Mouse (Mus musculus) CH12.LX (cell line): Measurements from ENCODE around the gene 1600014C10Rik. TPM values are rescaled to one million over a fixed set of nuclear protein-coding genes. Genes with fewer than 3 reads are reported as not detected.

Source experiments
- DNase-seq: peaks from one replicate; pipeline ENCODE4 v3.0.0-alpha.2; 2013; ENCODE audit errors: extremely low read depth
- H3K27ac ChIP-seq: 2 replicates; pipeline ENCODE4 v1.5.1; 2012; ENCODE audit warnings: low read depth, mild to moderate bottlenecking, control low read depth, moderate library complexity; ENCODE audit not compliant: insufficient read depth
- H3K27me3 ChIP-seq: replicated peaks from 2 replicates; pipeline ENCODE3; 2012; ENCODE audit warnings: inconsistent platforms
- H3K36me3 ChIP-seq, 2 experiments: replicated peaks in 1 of 2; 2 replicates each; pipeline versions ENCODE3 to v1.6.1; 2012; ENCODE audit warnings: inconsistent platforms in 1 of 2, low read length in 1 of 2, mild to moderate bottlenecking in 1 of 2, mixed read lengths in 1 of 2, moderate library complexity in 1 of 2; ENCODE audit not compliant: control insufficient read depth in 1 of 2, insufficient read depth in 1 of 2
- H3K4me1 ChIP-seq, 2 experiments: 2 replicates each; pipeline ENCODE4 v1.6.1; 2012; ENCODE audit warnings: inconsistent platforms in 1 of 2, moderate library complexity in 1 of 2; ENCODE audit not compliant: insufficient read depth in 2 of 2, control insufficient read depth in 1 of 2
- H3K4me2 ChIP-seq: 2 replicates; pipeline ENCODE4 v1.6.1; 2012; ENCODE audit warnings: low read depth, mild to moderate bottlenecking, control low read depth; ENCODE audit not compliant: poor library complexity, insufficient read depth, severe bottlenecking
- H3K4me3 ChIP-seq, 3 experiments: fragments of 150-350 bp in 1 of 3; sonication (generic) in 1 of 3; replicated peaks in 1 of 3; 2 replicates each; pipeline versions ENCODE3 to v1.5.1; 2011 to 2012; ENCODE audit warnings: low read depth in 2 of 3, low read length in 2 of 3, mild to moderate bottlenecking in 2 of 3, moderate library complexity in 2 of 3, control low read depth in 1 of 3, improper control_type of control experiment in 1 of 3, inconsistent platforms in 1 of 3, mixed read lengths in 1 of 3; ENCODE audit not compliant: poor library complexity in 1 of 3
- H3K79me2 ChIP-seq: replicated peaks from 2 replicates; pipeline ENCODE4 v1.6.1; 2012; ENCODE audit warnings: mild to moderate bottlenecking, moderate library complexity; ENCODE audit not compliant: control insufficient read depth, poor library complexity, insufficient read depth, severe bottlenecking; ENCODE audit errors: extremely low read depth
- H3K9ac ChIP-seq: 2 replicates; pipeline ENCODE4 v1.6.1; 2012; ENCODE audit warnings: low read depth, mild to moderate bottlenecking, control low read depth, moderate library complexity; ENCODE audit not compliant: insufficient read depth
- H3K9me3 ChIP-seq: replicated peaks from 2 replicates; pipeline ENCODE3; 2012; ENCODE audit warnings: low read length, inconsistent platforms, mixed read lengths
- BHLHE40 ChIP-seq: IDR thresholded peaks from 2 replicates; pipeline ENCODE4 v1.6.1; 2011; ENCODE audit warnings: mild to moderate bottlenecking, low read depth, low read length, improper control_type of control experiment
- CHD1 ChIP-seq: IDR thresholded peaks from 2 replicates; pipeline ENCODE4 v1.6.1; 2012; ENCODE audit warnings: low read depth, low read length, improper control_type of control experiment, inconsistent platforms
- CHD2 ChIP-seq: IDR thresholded peaks from 2 replicates; pipeline ENCODE4 v1.6.1; 2011; ENCODE audit warnings: low read length, improper control_type of control experiment
- CTCF ChIP-seq, 2 experiments: IDR thresholded peaks in 1 of 2; conservative IDR thresholded peaks in 1 of 2; 2 replicates each; pipeline ENCODE4 v1.5.1; 2011 to 2012; ENCODE audit warnings: low read depth in 2 of 2, low read length in 2 of 2, improper control_type of control experiment in 1 of 2, inconsistent platforms in 1 of 2, mild to moderate bottlenecking in 1 of 2, moderate library complexity in 1 of 2
- EP300 ChIP-seq: IDR thresholded peaks from 2 replicates; pipeline ENCODE4 v1.6.1; 2011; ENCODE audit warnings: low read length, improper control_type of control experiment
- GABPA ChIP-seq: IDR thresholded peaks from 2 replicates; pipeline ENCODE4 v1.6.1; 2012; ENCODE audit warnings: low read depth, low read length, improper control_type of control experiment, inconsistent platforms; ENCODE audit not compliant: insufficient replicate concordance
- JUN ChIP-seq: IDR thresholded peaks from 2 replicates; pipeline ENCODE4 v1.6.1; 2011; ENCODE audit warnings: low read depth, mild to moderate bottlenecking, low read length, improper control_type of control experiment, moderate library complexity; ENCODE audit not compliant: insufficient read depth
- KAT2A ChIP-seq: IDR thresholded peaks from 2 replicates; pipeline ENCODE4 v1.6.1; 2012; ENCODE audit warnings: low read length, improper control_type of control experiment, inconsistent platforms; ENCODE audit not compliant: insufficient replicate concordance
- MAFK ChIP-seq: IDR thresholded peaks from 2 replicates; pipeline ENCODE4 v1.6.1; 2011; ENCODE audit warnings: low read length, improper control_type of control experiment; ENCODE audit not compliant: insufficient replicate concordance
- MAX ChIP-seq: IDR thresholded peaks from 2 replicates; pipeline ENCODE4 v1.6.1; 2011; ENCODE audit warnings: low read length, improper control_type of control experiment
- MEF2A ChIP-seq: IDR thresholded peaks from 2 replicates; pipeline ENCODE4 v1.6.1; 2014; ENCODE audit warnings: low read depth, mild to moderate bottlenecking, inconsistent platforms, low read length, improper control_type of control experiment, borderline replicate concordance
- NELFE ChIP-seq: IDR thresholded peaks from 2 replicates; pipeline ENCODE4 v1.6.1; 2011; ENCODE audit warnings: low read depth, low read length, improper control_type of control experiment
- NRF1 ChIP-seq: IDR thresholded peaks from 2 replicates; pipeline ENCODE4 v1.6.1; 2014; ENCODE audit warnings: low read depth, mild to moderate bottlenecking, inconsistent platforms, low read length, improper control_type of control experiment, moderate library complexity
- POLR2A ChIP-seq: IDR thresholded peaks from 2 replicates; pipeline ENCODE4 v1.6.1; 2011; ENCODE audit warnings: low read depth, mild to moderate bottlenecking, improper control_type of control experiment, low read length
- SIN3A ChIP-seq: IDR thresholded peaks from 2 replicates; pipeline ENCODE4 v1.6.1; 2012; ENCODE audit warnings: low read length, improper control_type of control experiment, inconsistent platforms
- TCF12 ChIP-seq: IDR thresholded peaks from 2 replicates; pipeline ENCODE4 v1.6.1; 2014; ENCODE audit warnings: low read depth, mild to moderate bottlenecking, inconsistent platforms, low read length, improper control_type of control experiment
- ZKSCAN1 ChIP-seq: IDR thresholded peaks from 2 replicates; pipeline ENCODE4 v1.6.1; 2012; ENCODE audit warnings: low read depth, inconsistent platforms, low read length, improper control_type of control experiment, borderline replicate concordance
- ZMIZ1 ChIP-seq: IDR thresholded peaks from 2 replicates; pipeline ENCODE4 v1.6.1; 2012; ENCODE audit warnings: low read depth, mild to moderate bottlenecking, inconsistent platforms, low read length, improper control_type of control experiment
- dilution Hi-C: fragments of 300-500 bp; cut with MboI; formaldehyde crosslinking; loops from 2 replicates; pipeline ENCODE4 v1.14.3; 2020; ENCODE audit warnings: low sequenced_read_pairs; ENCODE audit not compliant: extremely low pct_unique_long_range_greater_than_20kb, extremely low pct_ligation_motif_present
- in situ Hi-C: fragments of 300-500 bp; cut with MboI; formaldehyde crosslinking; loops from 3 replicates; pipeline ENCODE4 v1.14.3; 2019; ENCODE audit warnings: low sequenced_read_pairs, low pct_ligation_motif_present, low pct_unique_long_range_greater_than_20kb, mixed read lengths
- polyA plus RNA-seq: library from polyadenylated mRNA; unstranded; fragments of >175 nt; gene quantifications from 2 replicates; pipeline ENCODE4 v1.2.1, GENCODE M21; 2012; ENCODE audit warnings: low read depth; ENCODE audit not compliant: insufficient read length
- total RNA-seq, 2 experiments: library from RNA; depleted of rRNA; stranded (reverse); fragments of 300-350 nt in 1 of 2; fragments of >200 nt in 1 of 2; gene quantifications; 2 replicates each; pipeline ENCODE4 v1.2.3; 2012 to 2014

1600014C10Rik gene
- total and polyA plus RNA-seq, 3 experiments = 7.4 to 10.6 (median 10.3) TPM

GRCm38 (mm10) chr7:38189136-38189982 lies 6.3 kb downstream of the 1600014C10Rik start:
- Histone ChIP-seq H3K9me3 (peaks cover 2% of the 10 kb centered on the region), H3K79me2 (no peaks in the 10 kb centered on the region), H3K36me3 (peaks cover 3 to 45% of the 10 kb centered on the region in 2 experiments), H3K9ac (no peak overlapping the region), H3K27me3 (no peaks in the 10 kb centered on the region), H3K4me1 (peaks cover 4 to 22% of the 10 kb centered on the region in 2 experiments; a peak in 3 of 4 replicates), H3K4me2 (no peak overlapping the region), H3K27ac (no peak overlapping the region), H3K4me3 (no peak overlapping the region)
- dilution Hi-C loops = no loop called here
- TF ChIP-seq TCF12 = no peak
- TF ChIP-seq NRF1 = no peak
- no peak for TF ChIP-seq JUN
- TF ChIP-seq ZMIZ1 = no peak
- TF ChIP-seq EP300 = no peak
- no peak for TF ChIP-seq MAFK
- no peak for TF ChIP-seq SIN3A
- no peak for TF ChIP-seq POLR2A
- TF ChIP-seq MAX = no peak
- DNase-seq = no peak
- in situ Hi-C loops = no loop called here

GRCm38 (mm10) chr7:38190056-38190835 lies 7.2 kb downstream of the 1600014C10Rik start:
- Histone ChIP-seq H3K4me2 (no peak overlapping the region), H3K4me3 (no peak overlapping the region), H3K79me2 (no peaks in the 10 kb centered on the region), H3K9me3 (peaks cover 2% of the 10 kb centered on the region), H3K27ac (no peak overlapping the region), H3K4me1 (peaks cover 0 to 13% of the 10 kb centered on the region in 2 experiments; a peak in 1 of 4 replicates), H3K27me3 (no peaks in the 10 kb centered on the region), H3K9ac (no peak overlapping the region), H3K36me3 (peaks cover 3 to 52% of the 10 kb centered on the region in 2 experiments)
- TF ChIP-seq NRF1 = no peak
- TF ChIP-seq CTCF (conservative IDR thresholded peaks at IDR 0.05 in 1 of 2, IDR thresholded peaks at IDR 0.05 in 1 of 2; ENCODE audit: low read depth in 2 of 2, low read length in 2 of 2) = peak; percentile 26 to 29
- dilution Hi-C loops = no loop called here
- DNase-seq = no peak
- in situ Hi-C loops = no loop called here

GRCm38 (mm10) chr7:38191146-38191545 lies 8.1 kb downstream of the 1600014C10Rik start:
- no peak overlapping the region for H3K9ac ChIP-seq
- H3K36me3 ChIP-seq = peaks cover 3 to 55% of the 10 kb centered on the region in 2 experiments
- H3K4me1 ChIP-seq = peaks cover 0 to 13% of the 10 kb centered on the region in 2 experiments; a peak in 1 of 4 replicates
- no peak overlapping the region for H3K27ac ChIP-seq
- TF ChIP-seq CHD1 = no peak
- no peak for TF ChIP-seq KAT2A
- no peak for TF ChIP-seq TCF12
- no peak for TF ChIP-seq SIN3A
- no peak for TF ChIP-seq CHD2
- no peak for TF ChIP-seq EP300
- TF ChIP-seq NELFE = no peak
- TF ChIP-seq MAFK = no peak
- no peak for TF ChIP-seq BHLHE40
- no peak for TF ChIP-seq GABPA
- no peak for TF ChIP-seq MAX
- no peak for TF ChIP-seq ZKSCAN1
- TF ChIP-seq MEF2A = no peak
- no peak overlapping the region for H3K4me2 ChIP-seq
- dilution Hi-C loops = no loop called here
- no peak overlapping the region for H3K4me3 ChIP-seq
- H3K9me3 ChIP-seq = peaks cover 2% of the 10 kb centered on the region
- no peaks in the 10 kb centered on the region for H3K27me3 ChIP-seq
- H3K79me2 ChIP-seq = no peaks in the 10 kb centered on the region
- in situ Hi-C loops = no loop called here
- DNase-seq = no peak
